Mouse (Mus musculus) liver, embryonic 12.5 days (tissue): ENCODE data around the gene Fam169a. TPM values are rescaled to one million over a fixed set of nuclear protein-coding genes. Genes with fewer than 3 reads are reported as not detected.
"Not testable (repeated sequence)": the region's sequence is repeated elsewhere in the genome, so short reads cannot be mapped to it uniquely, and the experiment has no call there.

ENCODE experiments used
- ATAC-seq: fragments of 200-750 bp; cut with Nextera tagmentation; 2 replicates; pipeline ENCODE4 v1.8.0; 2017; ENCODE audit warnings: moderate number of reproducible peaks, mild to moderate bottlenecking, moderate library complexity
- H3K27ac ChIP-seq: fragments of 300-500 bp; sonication (generic); 2 replicates; pipeline ENCODE4 v1.5.1; 2016; ENCODE audit warnings: mild to moderate bottlenecking
- H3K27me3 ChIP-seq: fragments of 300-500 bp; sonication (generic); replicated peaks from 2 replicates; pipeline ENCODE4 v1.6.1; 2016; ENCODE audit warnings: mild to moderate bottlenecking, moderate library complexity
- H3K36me3 ChIP-seq: fragments of 300-500 bp; sonication (generic); 2 replicates; pipeline ENCODE4 v1.6.1; 2016; ENCODE audit warnings: mild to moderate bottlenecking, moderate library complexity
- H3K4me1 ChIP-seq: fragments of 300-500 bp; sonication (generic); 2 replicates; pipeline ENCODE4 v1.6.1; 2016
- H3K4me2 ChIP-seq: fragments of 300-500 bp; sonication (generic); 2 replicates; pipeline ENCODE4 v1.6.1; 2016; ENCODE audit warnings: mild to moderate bottlenecking, moderate library complexity
- H3K4me3 ChIP-seq: fragments of 300-500 bp; sonication (generic); 2 replicates; pipeline ENCODE4 v1.5.1; 2016; ENCODE audit warnings: mild to moderate bottlenecking, moderate library complexity
- H3K9ac ChIP-seq: fragments of 300-500 bp; sonication (generic); 2 replicates; pipeline ENCODE4 v1.6.1; 2016; ENCODE audit warnings: mild to moderate bottlenecking, moderate library complexity
- H3K9me3 ChIP-seq: fragments of 300-500 bp; sonication (generic); replicated peaks from 2 replicates; pipeline ENCODE4 v1.6.1; 2016; ENCODE audit warnings: mild to moderate bottlenecking, moderate library complexity
- WGBS: fragments of 180-500 bp; shearing (Covaris S2); methylation state at CpG from one replicate; pipeline ENCODE4 v1.1.7; 2016; ENCODE audit not compliant: insufficient replicate concordance; 5-methylcytosine and 5-hydroxymethylcytosine counted together
- polyA plus RNA-seq: library from polyadenylated mRNA; unstranded; fragments of >200 nt; fragmentation: Nextera tagmentation; extraction: Ambion mirVana; gene quantifications from 2 replicates; pipeline ENCODE4 v1.2.1, GENCODE M21; 2016

Fam169a gene
- polyA plus RNA-seq, 1 experiment from 2014 or later: 3.8 TPM

- peak; percentile 87 for ATAC-seq
- Histone ChIP-seq H3K27ac (peak overlapping the region; percentile 69), H3K9ac (no peak overlapping the region), H3K36me3 (no peaks in the 10 kb centered on the region), H3K4me3 (no peak overlapping the region), H3K27me3 (no peaks in the 10 kb centered on the region), H3K4me1 (peaks cover 44% of the 10 kb centered on the region), H3K4me2 (peak overlapping the region; percentile 15; the same call in 1 of the 2 replicates), H3K9me3 (no peaks in the 10 kb centered on the region)
- WGBS: 71% methylated on average over 7 of the region's 7 CpGs
These were observed 15.3 kb downstream of the Fam169a start for GRCm38 (mm10) chr13:97082432-97082831.

GRCm38 (mm10) chr13:97086316-97086715 is 19.2 kb downstream of the Fam169a start:
- H3K9ac ChIP-seq: 0 out of 2 replicates have a peak overlapping the region, but pooled peaks have one; percentile 38
- peak overlapping the region; percentile 42 for H3K4me2 ChIP-seq
- no peak overlapping the region for H3K4me3 ChIP-seq
- ATAC-seq: peak; percentile 90
- no peaks in the 10 kb centered on the region for H3K27me3 ChIP-seq
- no peaks in the 10 kb centered on the region for H3K9me3 ChIP-seq
- WGBS: 39% methylated on average over 6 of the region's 9 CpGs
- H3K27ac ChIP-seq: peak overlapping the region; percentile 62
- H3K4me1 ChIP-seq: peaks cover 50% of the 10 kb centered on the region
- H3K36me3 ChIP-seq: no peaks in the 10 kb centered on the region

- H3K4me2 ChIP-seq: no peak overlapping the region
- H3K36me3 ChIP-seq: 0 out of 2 replicates have a peak, but pooled peaks cover 3% of the 10 kb centered on the region
- H3K9me3 ChIP-seq: no peaks in the 10 kb centered on the region
- 0 out of 2 replicates have a peak overlapping the region, but pooled peaks have one; percentile 62 for H3K27ac ChIP-seq
- H3K4me1 ChIP-seq: peaks cover 40% of the 10 kb centered on the region
- WGBS: 89% methylated on average over 6 of the region's 6 CpGs
- ATAC-seq: no peak
- H3K9ac ChIP-seq: no peak overlapping the region
- H3K4me3 ChIP-seq: no peak overlapping the region
- H3K27me3 ChIP-seq: no peaks in the 10 kb centered on the region
These were observed 20.3 kb downstream of the Fam169a start for GRCm38 (mm10) chr13:97087421-97087820.

GRCm38 (mm10) chr13:97088183-97088582 is 21.1 kb downstream of the Fam169a start:
- H3K4me3 ChIP-seq: no peak overlapping the region
- 87% methylated on average over 3 of the region's 3 CpGs for WGBS
- ATAC-seq: no peak
- H3K9me3 ChIP-seq: no peaks in the 10 kb centered on the region
- H3K27me3 ChIP-seq: no peaks in the 10 kb centered on the region
- H3K27ac ChIP-seq: no peak overlapping the region
- no peak overlapping the region for H3K4me2 ChIP-seq
- H3K9ac ChIP-seq: no peak overlapping the region
- H3K36me3 ChIP-seq: 0 out of 2 replicates have a peak, but pooled peaks cover 3% of the 10 kb centered on the region
- peaks cover 32% of the 10 kb centered on the region for H3K4me1 ChIP-seq

DNA sequence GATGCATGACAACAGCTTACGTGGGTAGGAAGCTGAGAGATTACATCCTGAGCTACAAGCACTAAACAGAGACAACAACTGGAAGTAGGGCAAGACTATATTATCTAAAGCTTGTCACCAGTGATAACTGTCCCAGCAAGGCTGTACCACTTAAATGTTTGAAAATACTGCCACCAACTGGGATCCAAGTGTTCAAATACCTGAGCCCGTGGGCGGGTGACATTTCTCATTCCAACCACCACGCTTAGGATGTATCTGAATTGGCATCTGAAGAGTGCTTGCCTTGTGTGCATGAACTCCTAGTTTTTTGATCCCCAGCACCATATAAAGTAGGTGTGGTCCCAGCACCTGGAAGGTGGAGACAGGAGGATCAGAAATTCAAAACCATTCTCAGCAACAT is 28.6 kb downstream of the Fam169a start:
- no peaks in the 10 kb centered on the region for H3K9me3 ChIP-seq
- peaks cover 19% of the 10 kb centered on the region for H3K36me3 ChIP-seq
- no peaks in the 10 kb centered on the region for H3K4me1 ChIP-seq
- 76% methylated on average over 4 of the region's 4 CpGs for WGBS
- ATAC-seq: no peak
- no peak overlapping the region for H3K4me2 ChIP-seq
- H3K27ac ChIP-seq: no peak overlapping the region
- no peak overlapping the region for H3K4me3 ChIP-seq
- no peak overlapping the region for H3K9ac ChIP-seq
- H3K27me3 ChIP-seq: no peaks in the 10 kb centered on the region

GRCm38 (mm10) chr13:97099187-97099852 is 32.2 kb downstream of the Fam169a start, which contains the start of gene Gm6169:
TSS of gene Gm6169 (minus strand) at chr13:97099237.
- 78% methylated on average over 22 of the region's 22 CpGs for WGBS
- Histone ChIP-seq H3K27me3 (no peaks in the 10 kb centered on the region), H3K4me2 (no peak within 1 kb of the TSS), H3K9me3 (no peaks in the 10 kb centered on the region), H3K36me3 (peaks cover 9% of the 10 kb centered on the region), H3K9ac (no peak within 1 kb of the TSS), H3K27ac (no peak within 1 kb of the TSS), H3K4me1 (no peaks in the 10 kb centered on the region), H3K4me3 (no peak within 1 kb of the TSS)
- no peak for ATAC-seq

DNA sequence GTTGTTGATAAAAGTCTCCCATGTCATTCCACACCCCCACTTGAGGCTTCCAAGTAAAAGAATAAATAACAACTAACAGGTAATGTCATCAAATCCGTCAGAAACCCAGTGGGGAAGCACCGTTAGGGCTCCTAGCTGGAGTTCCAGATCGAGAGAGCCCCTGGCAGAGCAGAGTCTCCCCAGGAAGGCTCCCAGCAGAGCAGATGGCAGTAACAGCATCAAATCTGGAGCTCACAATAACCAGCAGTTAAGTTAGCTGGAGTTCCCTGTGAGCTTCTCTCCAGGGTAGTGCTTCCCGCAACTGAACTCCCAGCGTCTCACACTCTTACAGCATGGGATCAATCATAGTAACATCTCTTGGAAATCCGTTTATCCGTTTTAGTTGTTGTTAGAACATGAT is 37.9 kb downstream of the Fam169a start:
- H3K27me3 ChIP-seq: no peaks in the 10 kb centered on the region
- no peak for ATAC-seq
- peaks cover 4% of the 10 kb centered on the region; the same call in 1 of the 2 replicates for H3K36me3 ChIP-seq
- 79% methylated on average over 7 of the region's 7 CpGs for WGBS
- no peak overlapping the region for H3K9ac ChIP-seq
- no peak overlapping the region for H3K27ac ChIP-seq
- no peaks in the 10 kb centered on the region for H3K4me1 ChIP-seq
- no peak overlapping the region for H3K4me2 ChIP-seq
- H3K9me3 ChIP-seq: no peaks in the 10 kb centered on the region
- H3K4me3 ChIP-seq: no peak overlapping the region

DNA sequence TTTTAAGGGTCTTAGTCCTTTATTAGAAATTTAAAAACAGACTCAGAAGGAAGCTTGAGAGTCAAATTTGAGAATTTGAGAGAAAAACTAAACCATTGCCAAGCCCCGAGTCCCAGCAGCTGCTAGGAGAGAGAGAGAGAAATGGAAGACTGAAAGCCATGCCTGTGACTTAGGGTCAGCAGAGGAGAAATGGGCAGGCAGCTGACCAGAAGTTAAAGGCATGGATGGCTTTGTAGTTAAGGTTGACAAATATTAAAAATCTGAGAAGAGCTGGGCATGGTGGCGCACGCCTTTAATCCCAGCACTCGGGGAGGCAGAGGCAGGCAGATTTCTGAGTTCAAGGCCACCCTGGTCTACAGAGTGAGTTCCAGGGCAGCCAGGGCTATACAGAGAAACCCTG is 40.6 kb downstream of the Fam169a start:
- not testable (repeated sequence) for H3K9me3 ChIP-seq

DNA sequence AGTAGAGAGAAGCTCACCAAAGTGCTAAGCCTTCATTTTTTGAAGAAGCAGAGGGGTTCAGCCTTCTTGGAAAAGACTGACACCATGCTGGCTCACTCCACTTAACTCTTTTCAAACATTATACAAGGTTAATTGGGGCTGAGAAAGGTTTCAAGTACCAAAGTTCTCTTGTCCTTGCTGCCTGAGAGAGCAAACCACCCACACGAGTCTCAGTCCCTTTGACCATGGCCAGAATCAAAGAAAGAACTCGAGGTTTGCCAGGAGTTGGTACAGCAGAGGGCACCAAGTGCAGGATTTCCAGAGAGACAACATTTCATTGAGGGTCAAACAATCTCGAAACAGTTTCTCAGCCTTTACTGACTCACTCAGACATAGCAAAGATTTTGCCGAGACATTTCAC is 42.0 kb downstream of the Fam169a start:
- no peaks in the 10 kb centered on the region for H3K27me3 ChIP-seq
- no peaks in the 10 kb centered on the region for H3K9me3 ChIP-seq
- H3K4me3 ChIP-seq: no peak overlapping the region
- no peak overlapping the region for H3K27ac ChIP-seq
- no peak overlapping the region for H3K9ac ChIP-seq
- no peaks in the 10 kb centered on the region for H3K4me1 ChIP-seq
- 79% methylated on average over 4 of the region's 4 CpGs for WGBS
- no peak for ATAC-seq
- H3K36me3 ChIP-seq: peaks cover 21% of the 10 kb centered on the region
- no peak overlapping the region for H3K4me2 ChIP-seq

More for the DNA sequence above, 40.6 kb downstream of the Fam169a start:
- H3K4me2 ChIP-seq, ATAC-seq, H3K27ac ChIP-seq, H3K27me3 ChIP-seq, H3K4me3 ChIP-seq, H3K9ac ChIP-seq, H3K4me1 ChIP-seq: not testable (repeated sequence)
- 85% methylated on average over 4 of the region's 4 CpGs for WGBS
- peaks cover 15% of the 10 kb centered on the region for H3K36me3 ChIP-seq

GRCm38 (mm10) chr13:97121341-97121740 is 54.3 kb downstream of the Fam169a start:
- no peaks in the 10 kb centered on the region for H3K27me3 ChIP-seq
- no peak overlapping the region for H3K4me3 ChIP-seq
- no peak overlapping the region for H3K4me2 ChIP-seq
- H3K27ac ChIP-seq: no peak overlapping the region
- no peak overlapping the region for H3K9ac ChIP-seq
- H3K4me1 ChIP-seq: no peaks in the 10 kb centered on the region
- H3K36me3 ChIP-seq: peaks cover 50% of the 10 kb centered on the region
- 72% methylated on average over 3 of the region's 3 CpGs for WGBS
- ATAC-seq: no peak
- H3K9me3 ChIP-seq: no peaks in the 10 kb centered on the region

DNA sequence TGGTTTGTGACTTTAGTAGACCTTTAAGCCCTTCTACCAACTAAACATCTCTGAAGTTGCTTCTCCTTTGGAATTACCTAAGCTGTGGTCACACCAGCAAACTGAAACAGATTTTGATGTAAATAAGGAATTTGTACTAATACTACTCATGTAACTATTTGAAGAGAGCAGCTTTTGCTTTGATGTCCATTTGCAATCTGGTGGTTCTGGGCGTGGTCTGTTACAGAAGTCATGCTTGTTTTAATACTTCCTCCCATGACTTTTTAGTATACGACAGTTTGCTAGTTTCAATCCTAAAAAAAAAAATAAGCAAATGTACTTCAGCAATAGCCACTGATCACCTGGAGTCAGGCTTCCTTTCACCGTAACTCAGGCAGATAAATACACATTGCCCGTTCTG is 62.6 kb downstream of the Fam169a start:
- H3K4me3 ChIP-seq, H3K4me2 ChIP-seq, H3K27ac ChIP-seq, H3K9me3 ChIP-seq, H3K9ac ChIP-seq, ATAC-seq, H3K27me3 ChIP-seq, H3K4me1 ChIP-seq: not testable (repeated sequence)
- H3K36me3 ChIP-seq: peaks cover 45% of the 10 kb centered on the region
- 81% methylated on average over 3 of the region's 4 CpGs for whole genome bisulfite sequencing

DNA sequence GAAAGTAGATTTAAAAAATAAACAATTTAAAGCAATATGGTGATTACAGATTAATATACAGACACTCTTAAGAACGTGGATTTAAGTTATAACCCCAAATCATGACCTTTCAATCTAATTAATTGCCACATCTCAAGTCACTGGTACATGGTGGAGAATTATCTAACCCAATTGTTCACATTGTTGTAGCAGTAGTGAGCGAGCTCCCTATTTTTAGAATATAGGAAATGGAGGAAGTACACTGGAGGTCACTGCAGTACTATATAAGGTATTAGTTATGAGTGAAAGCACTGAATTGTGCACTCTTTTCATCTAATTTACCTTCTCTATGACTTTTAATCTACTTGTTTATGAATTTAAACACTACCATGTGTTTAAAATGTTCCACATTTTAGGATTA is 63.3 kb downstream of the Fam169a start:
- H3K27ac ChIP-seq, H3K9me3 ChIP-seq, H3K4me3 ChIP-seq, H3K4me2 ChIP-seq, H3K4me1 ChIP-seq, ATAC-seq, H3K9ac ChIP-seq, H3K27me3 ChIP-seq: not testable (repeated sequence)
- WGBS: no CpG with 5 or more reads among the region's 2 CpGs
- peaks cover 47% of the 10 kb centered on the region for H3K36me3 ChIP-seq
